Comparison of ENCODE assay signal across 30 mouse cellular contexts in the genomic region with DNA sequence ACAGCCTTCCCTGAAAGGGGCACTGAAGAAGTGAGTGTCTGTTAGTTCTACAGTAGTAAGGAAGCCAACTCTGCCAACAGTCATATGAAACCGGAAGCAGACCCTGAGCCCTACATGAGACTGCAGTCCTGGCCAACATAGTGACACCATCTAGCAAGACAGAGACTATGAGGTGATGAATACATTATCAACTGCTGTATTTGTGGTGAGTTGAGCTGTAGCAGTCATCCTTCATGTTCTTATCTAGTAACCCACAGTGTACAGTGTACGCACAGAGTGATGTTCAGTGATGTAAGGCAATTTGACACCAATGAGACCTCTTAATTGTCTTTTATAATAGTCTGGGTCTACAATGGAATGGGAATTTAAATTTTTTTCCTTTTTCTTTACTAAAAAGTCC. TPM values are rescaled to one million over a fixed set of nuclear protein-coding genes. Genes with fewer than 3 reads are reported as not detected.
A peak's percentile ranks its signal among the peaks of the same experiment; 100 is the strongest.
DNase-seq lines count a peak whose midpoint lies in the region; ATAC-seq and TF ChIP-seq lines count a peak whose summit lies in the region.
"Had no signal": no experiment of that assay in that cellular context is flagged by ENCODE, and none has a peak within 500 bp of the region (broad histone marks: within the 10 kb centered on the region; RNA-seq: fewer than 3 reads in every experiment).

No protein-coding gene starts in this region.

- H3K27me3 ChIP-seq in intestine, embryonic 14.5 days (replicated peaks; ENCODE audit: control insufficient read depth, insufficient read depth, low read length) = no peaks in the 10 kb centered on the region
- no peaks in the 10 kb centered on the region for H3K27me3 ChIP-seq in intestine, postnatal 0 days (replicated peaks; ENCODE audit: control insufficient read depth, insufficient read depth, low read length)
- no peaks in the 10 kb centered on the region for H3K27me3 ChIP-seq in liver, embryonic 15.5 days
- H3K27me3 ChIP-seq in hindbrain, embryonic 13.5 days = no peaks in the 10 kb centered on the region
- H3K27me3 ChIP-seq: heart, embryonic 13.5 days; hindbrain, embryonic 12.5 days; limb, embryonic 15.5 days; lung, embryonic 15.5 days; midbrain, embryonic 15.5 days had no signal

- H3K27ac ChIP-seq in intestine, embryonic 14.5 days (ENCODE audit: low read depth) = no peak overlapping the region
- no peak overlapping the region for H3K27ac ChIP-seq in intestine, postnatal 0 days (ENCODE audit: low read depth, low read length)
- no peak overlapping the region for H3K27ac ChIP-seq in liver, embryonic 15.5 days (replicated peaks)
- H3K27ac ChIP-seq in hindbrain, embryonic 13.5 days = no peak overlapping the region
- H3K27ac ChIP-seq: heart, adult 2 months; heart, embryonic 13.5 days; hindbrain, embryonic 12.5 days; layer of hippocampus, adult 2 months; left cerebral cortex, adult 2 months; limb, embryonic 15.5 days; lung, embryonic 15.5 days; midbrain, embryonic 15.5 days; stomach, postnatal 0 days had no signal

- H3K9ac ChIP-seq in intestine, embryonic 14.5 days (ENCODE audit: low read length) = no peak overlapping the region
- H3K9ac ChIP-seq in intestine, postnatal 0 days (ENCODE audit: low read depth, low read length) = no peak overlapping the region
- no peak overlapping the region for H3K9ac ChIP-seq in liver, embryonic 15.5 days
- no peak overlapping the region for H3K9ac ChIP-seq in hindbrain, embryonic 13.5 days
- H3K9ac ChIP-seq: heart, embryonic 13.5 days; hindbrain, embryonic 12.5 days; limb, embryonic 15.5 days; lung, embryonic 15.5 days; midbrain, embryonic 15.5 days had no signal

- TF ChIP-seq CTCF in intestine, postnatal 0 days (IDR thresholded peaks at IDR 0.05; ENCODE audit: low read depth) = no peak

- no peaks in the 10 kb centered on the region for H3K36me3 ChIP-seq in intestine, embryonic 14.5 days (ENCODE audit: control insufficient read depth, insufficient read depth, low read length)
- no peaks in the 10 kb centered on the region for H3K36me3 ChIP-seq in intestine, postnatal 0 days (ENCODE audit: control insufficient read depth, insufficient read depth)
- H3K36me3 ChIP-seq in liver, embryonic 15.5 days (replicated peaks) = no peaks in the 10 kb centered on the region
- H3K36me3 ChIP-seq in hindbrain, embryonic 13.5 days = no peaks in the 10 kb centered on the region
- H3K36me3 ChIP-seq: heart, embryonic 13.5 days; hindbrain, embryonic 12.5 days; limb, embryonic 15.5 days; lung, embryonic 15.5 days; midbrain, embryonic 15.5 days had no signal

- no peak overlapping the region for H3K4me3 ChIP-seq in intestine, embryonic 14.5 days (ENCODE audit: low read depth, low read length)
- no peak overlapping the region for H3K4me3 ChIP-seq in intestine, postnatal 0 days (ENCODE audit: low read depth, low read length)
- no peak overlapping the region for H3K4me3 ChIP-seq in liver, embryonic 15.5 days (replicated peaks)
- no peak overlapping the region for H3K4me3 ChIP-seq in hindbrain, embryonic 13.5 days
- H3K4me3 ChIP-seq: erythroblast, embryonic 14.5 days; heart, adult 2 months; heart, embryonic 13.5 days; hindbrain, embryonic 12.5 days; layer of hippocampus, adult 2 months; left cerebral cortex, adult 2 months; limb, embryonic 15.5 days; lung, embryonic 15.5 days; midbrain, embryonic 15.5 days had no signal

- peak; percentile 15 for DNase-seq in intestine, embryonic 14.5 days (ENCODE audit: low spot score)
- peak; percentile 65 for DNase-seq in 416B (ENCODE audit: low read depth)
- no peak for DNase-seq in left cerebral cortex, postnatal 36 days (ENCODE audit: low spot score in 2 of 2)
- DNase-seq in right cerebral cortex, postnatal 25 days = no peak
- DNase-seq: adrenal gland, adult 8-10 months; cerebellum, adult 8-10 months; cerebellum, postnatal 36 days; embryo, embryonic 11 days; heart, adult 2 months; heart, postnatal 10 days; kidney, adult 18-20 months; kidney, postnatal 36 days; right cerebral cortex, adult 18-20 months; right cerebral cortex, postnatal 4 days; thymus, postnatal 4 days had no signal

- peaks cover 3% of the 10 kb centered on the region; the same call in 1 of the 2 replicates for H3K9me3 ChIP-seq in intestine, embryonic 14.5 days (ENCODE audit: control insufficient read depth, low read length)
- H3K9me3 ChIP-seq in intestine, postnatal 0 days (ENCODE audit: control insufficient read depth) = no peaks in the 10 kb centered on the region
- H3K9me3 ChIP-seq in liver, embryonic 15.5 days (replicated peaks) = no peaks in the 10 kb centered on the region
- H3K9me3 ChIP-seq in hindbrain, embryonic 13.5 days = peaks cover 7% of the 10 kb centered on the region; the same call in 1 of the 2 replicates
- H3K9me3 ChIP-seq: hindbrain, embryonic 12.5 days; limb, embryonic 15.5 days; lung, embryonic 15.5 days; midbrain, embryonic 15.5 days had no signal

- no peaks in the 10 kb centered on the region for H3K4me1 ChIP-seq in intestine, embryonic 14.5 days (replicated peaks; ENCODE audit: control insufficient read depth, insufficient read depth, low read length)
- H3K4me1 ChIP-seq in intestine, postnatal 0 days (replicated peaks; ENCODE audit: control insufficient read depth, insufficient read depth, low read length) = no peaks in the 10 kb centered on the region
- H3K4me1 ChIP-seq in liver, embryonic 15.5 days (replicated peaks) = no peaks in the 10 kb centered on the region
- 0 out of 2 replicates have a peak, but pooled peaks cover 2% of the 10 kb centered on the region for H3K4me1 ChIP-seq in hindbrain, embryonic 13.5 days (replicated peaks)
- H3K4me1 ChIP-seq: hindbrain, embryonic 12.5 days; lung, embryonic 15.5 days; midbrain, embryonic 15.5 days had no signal

- ATAC-seq in intestine, embryonic 14.5 days (replicated peaks; ENCODE audit: low FRiP score, low TSS enrichment, low read depth) = no peak
- ATAC-seq in intestine, postnatal 0 days = no peak
- peak; percentile 88 for ATAC-seq in common myeloid progenitor, adult 5-6 weeks (replicated peaks; ENCODE audit: low read depth, poor library complexity, severe bottlenecking)
- ATAC-seq in liver, embryonic 15.5 days (ENCODE audit: insufficient read depth) = peak; percentile 49; the same call in 1 of the 2 replicates
- ATAC-seq in hindbrain, embryonic 13.5 days (ENCODE audit: low FRiP score) = no peak
- ATAC-seq: CD4-positive, CD25-positive, alpha-beta regulatory T cell, adult 4 months; forebrain, embryonic 16.5 days; midbrain, embryonic 15.5 days had no signal

- 87% methylated on average over 2 of the region's 2 CpGs for WGBS in intestine, embryonic 14.5 days
- 91% methylated on average over 2 of the region's 2 CpGs for WGBS in intestine, postnatal 0 days
- WGBS in liver, embryonic 15.5 days (ENCODE audit: insufficient replicate concordance) = 27% methylated on average over 2 of the region's 2 CpGs
- 95% methylated on average over 2 of the region's 2 CpGs for WGBS in hindbrain, embryonic 13.5 days

- intact Hi-C loops in left cerebral cortex, postnatal 36 days (cut with DNase I) = no loop called here

- no peak overlapping the region for H3K4me2 ChIP-seq in intestine, embryonic 14.5 days (ENCODE audit: low read length)
- H3K4me2 ChIP-seq in intestine, postnatal 0 days (replicated peaks; ENCODE audit: low read depth) = no peak overlapping the region
- H3K4me2 ChIP-seq in liver, embryonic 15.5 days = no peak overlapping the region
- H3K4me2 ChIP-seq in hindbrain, embryonic 13.5 days = no peak overlapping the region
- H3K4me2 ChIP-seq: heart, embryonic 13.5 days; hindbrain, embryonic 12.5 days; limb, embryonic 15.5 days; lung, embryonic 15.5 days; midbrain, embryonic 15.5 days had no signal

RNA-seq across cellular contexts. Expression of gene Ltbp1, which starts 50.4 kb away (rescaled TPM):
- polyA plus RNA-seq in intestine, embryonic 14.5 days (2014; fragmentation: Nextera tagmentation; extraction: Ambion mirVana) = 29.8 and 38.0 TPM in 2 replicates
- 8.1 and 8.5 TPM in 2 replicates for polyA plus RNA-seq in intestine, postnatal 0 days (2015; fragmentation: Nextera tagmentation; extraction: Ambion mirVana)
- total RNA-seq in common myeloid progenitor, adult 5-6 weeks (2017) = 2.2 and 2.5 TPM in 2 replicates
- 1.8 and 1.9 TPM in 2 replicates for polyA plus RNA-seq in liver, embryonic 15.5 days (2015; fragmentation: Nextera tagmentation; extraction: Ambion mirVana)
- total RNA-seq in left cerebral cortex, postnatal 36 days (2021) = 1 to 10 TPM; 8.2 to 8.4 TPM
- 2.2 and 3.7 TPM in 2 replicates for polyA plus RNA-seq in hindbrain, embryonic 13.5 days (2015; fragmentation: Nextera tagmentation; extraction: Ambion mirVana)

Comparison
In these comparisons a context has a peak if more than half of its experiments do, and no peak if none do; other contexts are left out.
1. ATAC-seq: peak in common myeloid progenitor, adult 5-6 weeks (single experiment) and liver, embryonic 15.5 days (single experiment); none in intestine, embryonic 14.5 days (single experiment), intestine, postnatal 0 days (single experiment) and hindbrain, embryonic 13.5 days (single experiment).
2. DNase-seq: peak in intestine, embryonic 14.5 days (single experiment) and 416B (single experiment); none in left cerebral cortex, postnatal 36 days (0 of 2) and right cerebral cortex, postnatal 25 days (single experiment).